Mouse (Mus musculus): ENCODE measurements around the gene Zfp652.

- TF ChIP-seq CTCF (IDR thresholded peaks at IDR 0.05; ENCODE audit: borderline replicate concordance, control insufficient read depth, extremely low read depth, insufficient read depth, low read length, poor library complexity): no peak
- TF ChIP-seq POLR2A (IDR thresholded peaks at IDR 0.05; ENCODE audit: control insufficient read depth, extremely low read depth, insufficient read depth, low read length, poor library complexity): no peak
Observed at GRCm38 (mm10) chr11:95829526-95830050, 117.1 kb downstream of the Zfp652 start.

Data from thymus, adult 2 months (tissue).